Mouse (Mus musculus): Measurements from ENCODE around the gene Tmem150c. TPM values are rescaled to one million over a fixed set of nuclear protein-coding genes. Genes with fewer than 3 reads are reported as not detected.
A peak's percentile ranks its signal among the peaks of the same experiment; 100 is the strongest.

Tmem150c gene
- polyA plus RNA-seq, 1 experiment: 0.65 TPM

GRCm38 (mm10) chr5:100069526-100069925 is 90.1 kb downstream of the Tmem150c start:
- TF ChIP-seq POLR2A (IDR thresholded peaks at IDR 0.05; ENCODE audit: borderline replicate concordance, control insufficient read depth, low read depth, low read length) (no peak), CTCF (IDR thresholded peaks at IDR 0.05; ENCODE audit: control insufficient read depth, insufficient read depth, low read length) (no peak)
- H3K4me3 ChIP-seq (replicated peaks; ENCODE audit: control insufficient read depth, low read depth, low read length): no peak overlapping the region
- no peak overlapping the region for H3K27ac ChIP-seq (ENCODE audit: control insufficient read depth, insufficient read depth, low read depth, low read length, poor library complexity)
- no peaks in the 10 kb centered on the region; the same call in 1 of the 2 replicates for H3K4me1 ChIP-seq (ENCODE audit: control insufficient read depth, insufficient read depth, low read length)
- WGBS: 92% methylated on average over 2 of the region's 2 CpGs

DNA sequence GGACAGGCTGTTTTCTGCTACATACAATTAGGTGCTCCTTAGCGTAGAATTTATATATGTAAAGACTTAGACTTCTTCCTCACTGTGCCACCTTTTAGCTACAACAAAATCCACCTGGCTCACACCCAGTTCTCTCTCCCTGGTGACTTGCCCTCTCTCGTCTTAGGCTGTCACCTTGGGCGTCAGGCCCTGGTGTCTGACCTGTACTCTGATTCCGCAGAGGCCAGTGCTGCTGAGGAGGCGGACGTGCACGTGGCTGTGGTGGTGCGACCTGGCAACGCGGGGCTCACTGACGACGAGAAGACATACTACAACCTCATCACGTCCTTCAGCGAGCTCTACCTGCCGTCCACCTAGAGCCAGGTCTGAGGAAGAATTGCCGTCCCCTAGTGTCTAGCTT is 92.0 kb downstream of the Tmem150c start:
- 90% methylated on average over 16 of the region's 16 CpGs for WGBS
- Histone ChIP-seq H3K4me3 (replicated peaks; ENCODE audit: control insufficient read depth, low read depth, low read length) (peak overlapping the region; percentile 17), H3K27ac (ENCODE audit: control insufficient read depth, insufficient read depth, low read depth, low read length, poor library complexity) (no peak overlapping the region), H3K4me1 (ENCODE audit: control insufficient read depth, insufficient read depth, low read length) (no peaks in the 10 kb centered on the region; the same call in 1 of the 2 replicates)
- TF ChIP-seq POLR2A (IDR thresholded peaks at IDR 0.05; ENCODE audit: borderline replicate concordance, control insufficient read depth, low read depth, low read length) (no peak), CTCF (IDR thresholded peaks at IDR 0.05; ENCODE audit: control insufficient read depth, insufficient read depth, low read length) (no peak)

DNA sequence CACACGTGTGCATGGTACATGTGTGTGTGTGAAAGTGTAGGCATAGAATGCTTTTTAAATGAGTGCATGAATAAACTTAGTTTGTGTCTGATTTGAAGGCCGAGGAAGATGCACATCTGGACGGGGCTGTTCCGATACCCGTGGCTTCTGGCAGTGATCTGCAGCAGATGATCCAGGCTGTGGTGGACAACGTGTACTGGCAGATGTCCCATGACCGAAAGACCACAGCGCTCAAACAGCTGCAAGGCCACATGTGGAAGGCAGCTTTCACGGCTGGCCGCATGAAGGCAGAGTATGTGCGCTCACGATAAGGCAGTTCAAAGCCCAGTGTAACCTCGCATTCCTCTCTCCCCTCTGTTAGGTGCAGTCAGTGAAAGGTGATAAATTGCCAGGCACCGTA is 98.7 kb downstream of the Tmem150c start:
- TF ChIP-seq POLR2A (IDR thresholded peaks at IDR 0.05; ENCODE audit: borderline replicate concordance, control insufficient read depth, low read depth, low read length) (no peak), CTCF (IDR thresholded peaks at IDR 0.05; ENCODE audit: control insufficient read depth, insufficient read depth, low read length) (no peak)
- Histone ChIP-seq H3K4me1 (ENCODE audit: control insufficient read depth, insufficient read depth, low read length) (no peaks in the 10 kb centered on the region), H3K27ac (ENCODE audit: control insufficient read depth, insufficient read depth, low read depth, low read length, poor library complexity) (no peak overlapping the region), H3K4me3 (replicated peaks; ENCODE audit: control insufficient read depth, low read depth, low read length) (no peak overlapping the region)
- WGBS: 91% methylated on average over 14 of the region's 14 CpGs

DNA sequence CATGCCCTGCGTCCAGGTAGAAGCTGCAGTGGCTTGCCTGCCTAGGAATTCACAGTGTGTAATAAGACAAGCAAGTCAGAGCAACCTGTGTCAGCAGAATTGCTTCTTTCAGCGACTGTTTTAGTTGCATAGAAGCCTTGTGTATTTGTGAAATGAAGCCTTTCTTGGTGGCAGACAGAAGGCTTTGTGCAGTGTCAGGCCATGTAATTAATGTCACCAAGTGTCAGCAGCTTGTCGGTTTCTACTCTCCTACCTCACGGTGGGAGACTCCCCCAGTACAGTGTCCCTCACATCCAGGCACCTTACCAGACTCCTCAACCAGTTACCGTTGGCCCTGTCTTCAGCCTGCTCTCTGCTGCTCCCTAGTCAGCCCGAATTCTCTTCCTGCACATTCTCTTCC is 100.3 kb downstream of the Tmem150c start:
- H3K27ac ChIP-seq (ENCODE audit: control insufficient read depth, insufficient read depth, low read depth, low read length, poor library complexity): no peak overlapping the region
- no peak overlapping the region for H3K4me3 ChIP-seq (replicated peaks; ENCODE audit: control insufficient read depth, low read depth, low read length)
- 86% methylated on average over 6 of the region's 6 CpGs for WGBS
- no peak for TF ChIP-seq POLR2A (IDR thresholded peaks at IDR 0.05; ENCODE audit: borderline replicate concordance, control insufficient read depth, low read depth, low read length)
- TF ChIP-seq CTCF (IDR thresholded peaks at IDR 0.05; ENCODE audit: control insufficient read depth, insufficient read depth, low read length): no peak
- H3K4me1 ChIP-seq (ENCODE audit: control insufficient read depth, insufficient read depth, low read length): no peaks in the 10 kb centered on the region

GRCm38 (mm10) chr5:100058729-100059128 is 100.9 kb downstream of the Tmem150c start:
- TF ChIP-seq CTCF (IDR thresholded peaks at IDR 0.05; ENCODE audit: control insufficient read depth, insufficient read depth, low read length) (no peak), POLR2A (IDR thresholded peaks at IDR 0.05; ENCODE audit: borderline replicate concordance, control insufficient read depth, low read depth, low read length) (no peak)
- Histone ChIP-seq H3K4me3 (replicated peaks; ENCODE audit: control insufficient read depth, low read depth, low read length) (no peak overlapping the region), H3K27ac (ENCODE audit: control insufficient read depth, insufficient read depth, low read depth, low read length, poor library complexity) (no peak overlapping the region), H3K4me1 (ENCODE audit: control insufficient read depth, insufficient read depth, low read length) (no peaks in the 10 kb centered on the region)
- WGBS: 76% methylated on average over 6 of the region's 6 CpGs

GRCm38 (mm10) chr5:100057461-100058209 is 102.0 kb downstream of the Tmem150c start:
- TF ChIP-seq POLR2A (IDR thresholded peaks at IDR 0.05; ENCODE audit: borderline replicate concordance, control insufficient read depth, low read depth, low read length) (no peak), CTCF (IDR thresholded peaks at IDR 0.05; ENCODE audit: control insufficient read depth, insufficient read depth, low read length) (no peak)
- Histone ChIP-seq H3K4me1 (ENCODE audit: control insufficient read depth, insufficient read depth, low read length) (no peaks in the 10 kb centered on the region), H3K4me3 (replicated peaks; ENCODE audit: control insufficient read depth, low read depth, low read length) (no peak overlapping the region), H3K27ac (ENCODE audit: control insufficient read depth, insufficient read depth, low read depth, low read length, poor library complexity) (no peak overlapping the region)
- 83% methylated on average over 12 of the region's 15 CpGs for WGBS

DNA sequence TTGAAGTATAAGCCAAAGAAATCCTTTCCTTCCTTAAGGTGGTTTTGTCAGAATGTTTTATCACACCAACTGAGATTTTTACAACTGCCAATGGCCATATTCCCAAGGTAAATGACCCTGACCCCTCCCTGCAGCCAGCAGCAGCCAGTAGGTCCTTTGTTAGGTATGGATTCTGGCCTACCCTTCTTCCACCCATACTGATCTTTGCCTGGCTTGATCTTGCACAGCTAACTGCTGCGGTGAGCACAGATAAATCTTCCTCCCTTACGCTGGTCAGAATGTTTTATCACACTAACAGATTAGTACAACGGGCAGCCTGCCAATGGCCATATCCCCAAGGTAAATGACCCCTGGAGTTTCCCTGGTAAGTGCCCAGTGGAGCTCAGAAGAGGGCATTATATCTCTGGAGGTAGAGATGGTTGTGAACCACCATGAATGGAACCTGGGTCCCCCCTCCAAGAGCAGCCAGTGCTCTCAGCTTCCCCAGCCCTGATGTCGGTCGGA is 103.7 kb downstream of the Tmem150c start:
- 67% methylated on average over 5 of the region's 5 CpGs for whole genome bisulfite sequencing
- H3K4me3 ChIP-seq (replicated peaks; ENCODE audit: control insufficient read depth, low read depth, low read length): no peak overlapping the region
- H3K27ac ChIP-seq (ENCODE audit: control insufficient read depth, insufficient read depth, low read depth, low read length, poor library complexity): no peak overlapping the region
- no peak for TF ChIP-seq CTCF (IDR thresholded peaks at IDR 0.05; ENCODE audit: control insufficient read depth, insufficient read depth, low read length)
- TF ChIP-seq POLR2A (IDR thresholded peaks at IDR 0.05; ENCODE audit: borderline replicate concordance, control insufficient read depth, low read depth, low read length): no peak
- H3K4me1 ChIP-seq (ENCODE audit: control insufficient read depth, insufficient read depth, low read length): no peaks in the 10 kb centered on the region

DNA sequence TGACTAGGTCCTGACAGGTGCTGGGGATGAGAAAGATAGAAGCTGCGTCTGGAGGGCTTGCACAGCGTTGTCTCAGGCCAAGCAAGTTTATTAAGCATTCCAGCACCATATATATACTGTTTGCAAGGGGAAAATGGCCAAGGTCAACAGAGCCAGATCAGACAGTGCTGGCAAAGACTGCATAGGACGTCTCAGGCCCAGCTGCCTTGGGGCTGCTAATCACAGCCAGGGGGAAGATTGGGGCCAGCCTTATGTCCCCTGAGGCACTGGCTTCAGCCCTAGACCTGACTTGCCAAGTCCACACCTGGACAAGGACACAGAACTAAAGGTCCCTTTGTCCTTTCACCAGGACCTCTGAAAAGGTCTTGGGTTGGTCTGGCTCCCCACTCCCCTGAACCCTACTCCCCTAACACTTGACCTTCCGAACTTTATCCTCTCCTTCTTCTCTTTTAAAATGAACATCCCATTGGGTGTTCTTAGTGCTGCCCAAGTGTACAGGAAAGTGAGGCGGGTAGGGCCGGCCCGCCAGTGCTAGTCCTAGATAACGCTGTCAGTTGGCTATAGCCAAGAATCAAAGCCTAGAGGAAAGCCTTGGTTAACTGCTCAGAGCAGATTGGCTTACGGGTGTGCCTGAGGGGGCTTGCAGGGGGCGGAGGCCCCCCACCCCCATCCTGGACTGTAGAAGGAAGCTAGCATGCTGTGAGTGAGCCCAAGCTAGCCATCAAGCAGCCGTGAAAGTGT is 104.6 kb downstream of the Tmem150c start:
- no peak overlapping the region for H3K27ac ChIP-seq (ENCODE audit: control insufficient read depth, insufficient read depth, low read depth, low read length, poor library complexity)
- no peak for TF ChIP-seq CTCF (IDR thresholded peaks at IDR 0.05; ENCODE audit: control insufficient read depth, insufficient read depth, low read length)
- TF ChIP-seq POLR2A (IDR thresholded peaks at IDR 0.05; ENCODE audit: borderline replicate concordance, control insufficient read depth, low read depth, low read length): no peak
- 56% methylated on average over 11 of the region's 11 CpGs for WGBS

More for the DNA sequence above, 104.6 kb downstream of the Tmem150c start:
- no peak overlapping the region for H3K4me3 ChIP-seq (replicated peaks; ENCODE audit: control insufficient read depth, low read depth, low read length)
- H3K4me1 ChIP-seq (ENCODE audit: control insufficient read depth, insufficient read depth, low read length): no peaks in the 10 kb centered on the region

All from bone marrow, adult 2 months (tissue).